Mouse (Mus musculus) frontal cortex, postnatal 36 days (tissue): Measurements from ENCODE around the gene Myl3.
A peak's percentile ranks its signal among the peaks of the same experiment; 100 is the strongest.

Source experiments
- DNase-seq, 2 experiments: peaks; one replicate each; pipeline ENCODE4 v3.0.0; 2022; ENCODE audit warnings: low spot score in 2 of 2

Myl3 gene

GRCm38 (mm10) chr9:110729841-110730240 is 11.8 kb upstream of the Myl3 start:
- DNase-seq, result peak in 1 of 2 experiments; percentile 47

- no peak for DNase-seq
Observed at GRCm38 (mm10) chr9:110731859-110732258, 9.8 kb upstream of the Myl3 start.

- peak; percentile 40 to 46 for DNase-seq
Observed at GRCm38 (mm10) chr9:110732623-110733022, 9.0 kb upstream of the Myl3 start.

GRCm38 (mm10) chr9:110733102-110733501 is 8.6 kb upstream of the Myl3 start:
- DNase-seq, result no peak

GRCm38 (mm10) chr9:110734154-110734553 is 7.5 kb upstream of the Myl3 start:
- no peak for DNase-seq

- DNase-seq, result no peak
Observed at GRCm38 (mm10) chr9:110736362-110736761, 5.3 kb upstream of the Myl3 start.

- DNase-seq, result no peak
Observed at GRCm38 (mm10) chr9:110738054-110738453, 3.6 kb upstream of the Myl3 start.

- no peak for DNase-seq
Observed at GRCm38 (mm10) chr9:110739961-110740360, 1.7 kb upstream of the Myl3 start.

- no peak for DNase-seq
Observed at GRCm38 (mm10) chr9:110742295-110742950, 762 bp downstream of the Myl3 start.

- DNase-seq, result no peak
Observed at GRCm38 (mm10) chr9:110742951-110743455, 1.3 kb downstream of the Myl3 start.

GRCm38 (mm10) chr9:110743456-110744323 is 2.0 kb downstream of the Myl3 start:
- no peak for DNase-seq

- no peak for DNase-seq
Observed at GRCm38 (mm10) chr9:110745752-110746151, 4.1 kb downstream of the Myl3 start.

GRCm38 (mm10) chr9:110746238-110746637 is 4.6 kb downstream of the Myl3 start:
- no peak for DNase-seq

GRCm38 (mm10) chr9:110746961-110747360 is 5.3 kb downstream of the Myl3 start, which contains the start of gene Pth1r:
Gene Pth1r (minus strand): TSS chr9:110747145.
- DNase-seq, result no peak

GRCm38 (mm10) chr9:110748451-110748850 is 6.8 kb downstream of the Myl3 start:
- DNase-seq, result no peak

GRCm38 (mm10) chr9:110750404-110751187 is 8.9 kb downstream of the Myl3 start:
- no peak for DNase-seq

- no peak for DNase-seq
Observed at GRCm38 (mm10) chr9:110751412-110751811, 9.8 kb downstream of the Myl3 start.

GRCm38 (mm10) chr9:110752917-110753435 is 11.3 kb downstream of the Myl3 start:
- DNase-seq, result no peak

GRCm38 (mm10) chr9:110753773-110754172 is 12.1 kb downstream of the Myl3 start:
- DNase-seq, result no peak

- no peak for DNase-seq
Observed at GRCm38 (mm10) chr9:110757816-110758215, 16.2 kb downstream of the Myl3 start.

- DNase-seq, result peak; percentile 15 to 47
Observed at GRCm38 (mm10) chr9:110758605-110759004, 16.9 kb downstream of the Myl3 start.

- DNase-seq, result peak; percentile 15 to 25
Observed at GRCm38 (mm10) chr9:110759265-110759664, 17.6 kb downstream of the Myl3 start.
